13 mouse cellular contexts compared by ENCODE assay signal in genomic region chr17:84075081-84075938, GRCm38 (mm10).
DNase-seq lines count a peak whose midpoint lies in the region; ATAC-seq and TF ChIP-seq lines count a peak whose summit lies in the region.
"Had no signal": no experiment of that assay in that cellular context is flagged by ENCODE, and none has a peak within 500 bp of the region (broad histone marks: within the 10 kb centered on the region; RNA-seq: fewer than 3 reads in every experiment).

No protein-coding gene starts in this region.

- no peaks in the 10 kb centered on the region for H3K27me3 ChIP-seq in heart, postnatal 0 days (ENCODE audit: control insufficient read depth, insufficient read depth, low read length)
- no peaks in the 10 kb centered on the region for H3K27me3 ChIP-seq in intestine, embryonic 16.5 days (replicated peaks; ENCODE audit: control insufficient read depth, insufficient read depth, low read length)
- no peaks in the 10 kb centered on the region for H3K27me3 ChIP-seq in stomach, embryonic 16.5 days (ENCODE audit: control insufficient read depth, insufficient read depth, low read length)
- H3K27me3 ChIP-seq: limb, embryonic 12.5 days had no signal

- no peak overlapping the region for H3K4me3 ChIP-seq in heart, postnatal 0 days (ENCODE audit: low read depth, low read length)
- no peak overlapping the region for H3K4me3 ChIP-seq in intestine, embryonic 16.5 days (ENCODE audit: low read length)
- no peak overlapping the region for H3K4me3 ChIP-seq in stomach, embryonic 16.5 days (replicated peaks; ENCODE audit: low read length)
- H3K4me3 ChIP-seq: limb, embryonic 12.5 days had no signal

- 0 out of 2 replicates have a peak overlapping the region, but pooled peaks have one; percentile 51 for H3K27ac ChIP-seq in heart, postnatal 0 days (ENCODE audit: low read depth)
- peak overlapping the region; percentile 64 for H3K27ac ChIP-seq in intestine, embryonic 16.5 days (ENCODE audit: low read length)
- H3K27ac ChIP-seq in stomach, embryonic 16.5 days (ENCODE audit: low read length): peak overlapping the region; percentile 80

- no peak for TF ChIP-seq CTCF in heart, postnatal 0 days (IDR thresholded peaks at IDR 0.05; ENCODE audit: low read depth)

- no peaks in the 10 kb centered on the region for H3K9me3 ChIP-seq in heart, postnatal 0 days (replicated peaks; ENCODE audit: control insufficient read depth, low read length)
- H3K9me3 ChIP-seq in intestine, embryonic 16.5 days (ENCODE audit: control insufficient read depth, low read length): no peaks in the 10 kb centered on the region
- no peaks in the 10 kb centered on the region for H3K9me3 ChIP-seq in stomach, embryonic 16.5 days (replicated peaks; ENCODE audit: control insufficient read depth, low read length)
- H3K9me3 ChIP-seq: limb, embryonic 12.5 days had no signal

- no peak for ATAC-seq in heart, postnatal 0 days (ENCODE audit: insufficient read depth, low read depth)
- ATAC-seq in intestine, embryonic 16.5 days: no peak
- ATAC-seq in stomach, embryonic 16.5 days (ENCODE audit: insufficient read depth, low FRiP score): no peak
- ATAC-seq: CD4-positive, CD25-positive, alpha-beta regulatory T cell, adult 4 months; hindbrain, postnatal 0 days had no signal

- H3K36me3 ChIP-seq in heart, postnatal 0 days (replicated peaks; ENCODE audit: control insufficient read depth, insufficient read depth, low read length): no peaks in the 10 kb centered on the region
- no peaks in the 10 kb centered on the region for H3K36me3 ChIP-seq in intestine, embryonic 16.5 days (ENCODE audit: control insufficient read depth, insufficient read depth, low read length)
- no peaks in the 10 kb centered on the region for H3K36me3 ChIP-seq in stomach, embryonic 16.5 days (ENCODE audit: control insufficient read depth, insufficient read depth, low read length)
- H3K36me3 ChIP-seq: limb, embryonic 12.5 days had no signal

- no peak for TF ChIP-seq EP300 in heart, postnatal 0 days (IDR thresholded peaks at IDR 0.05; ENCODE audit: low read depth)

- no peak overlapping the region for H3K4me2 ChIP-seq in heart, postnatal 0 days (ENCODE audit: low read depth, low read length)
- no peak overlapping the region for H3K4me2 ChIP-seq in intestine, embryonic 16.5 days (ENCODE audit: low read depth, low read length)
- no peak overlapping the region for H3K4me2 ChIP-seq in stomach, embryonic 16.5 days (ENCODE audit: low read depth, low read length)
- H3K4me2 ChIP-seq: limb, embryonic 12.5 days had no signal

- H3K9ac ChIP-seq in heart, postnatal 0 days (replicated peaks; ENCODE audit: low read depth, low read length): no peak overlapping the region
- no peak overlapping the region for H3K9ac ChIP-seq in intestine, embryonic 16.5 days (ENCODE audit: low read depth, low read length)
- H3K9ac ChIP-seq in stomach, embryonic 16.5 days (ENCODE audit: low read length): peak overlapping the region; percentile 26; the same call in 1 of the 2 replicates
- H3K9ac ChIP-seq: limb, embryonic 12.5 days had no signal

- intact Hi-C loops in heart, postnatal 14 days (cut with DNase I): no loop called here
- intact Hi-C loops in left cerebral cortex, postnatal 4 days (cut with DNase I): no loop called here

- no peak for DNase-seq in heart, postnatal 0 days (ENCODE audit: low spot score)
- DNase-seq in heart, postnatal 14 days: no peak
- peak; percentile 16 for DNase-seq in lung, postnatal 10 days
- DNase-seq in lung, postnatal 4 days: no peak
- no peak for DNase-seq in left cerebral cortex, postnatal 4 days
- DNase-seq in frontal cortex, postnatal 10 days (ENCODE audit: low spot score in 2 of 2): no peak
- DNase-seq: adrenal gland, adult 8-10 months; layer of hippocampus, adult 9-11 months had no signal

- WGBS in heart, postnatal 0 days: 79% methylated on average over 3 of the region's 3 CpGs
- 77% methylated on average over 3 of the region's 3 CpGs for WGBS in intestine, embryonic 16.5 days
- 54% methylated on average over 3 of the region's 3 CpGs for WGBS in stomach, embryonic 16.5 days

- H3K4me1 ChIP-seq in heart, postnatal 0 days (ENCODE audit: control insufficient read depth, insufficient read depth): peaks cover 13% of the 10 kb centered on the region
- H3K4me1 ChIP-seq in intestine, embryonic 16.5 days (ENCODE audit: control insufficient read depth, insufficient read depth, low read length): peaks cover 6% of the 10 kb centered on the region; the same call in 1 of the 2 replicates
- peaks cover 34% of the 10 kb centered on the region for H3K4me1 ChIP-seq in stomach, embryonic 16.5 days (ENCODE audit: control insufficient read depth, insufficient read depth, low read length)
